24 mouse cellular contexts compared by ENCODE assay signal in genomic region chr19:16129171-16129570, GRCm38 (mm10). TPM values are rescaled to one million over a fixed set of nuclear protein-coding genes. Genes with fewer than 3 reads are reported as not detected.
DNase-seq lines count a peak whose midpoint lies in the region; ATAC-seq and TF ChIP-seq lines count a peak whose summit lies in the region.
"Had no signal": no experiment of that assay in that cellular context is flagged by ENCODE, and none has a peak within 500 bp of the region (broad histone marks: within the 10 kb centered on the region; RNA-seq: fewer than 3 reads in every experiment).

No protein-coding gene starts in this region.

- peaks cover 4% of the 10 kb centered on the region; the same call in 1 of the 2 replicates for H3K79me2 ChIP-seq in CH12.LX (replicated peaks; ENCODE audit: control insufficient read depth, extremely low read depth, insufficient read depth, poor library complexity, severe bottlenecking)

- H3K36me3 ChIP-seq in hindbrain, postnatal 0 days (ENCODE audit: insufficient read depth, low read length), result no peaks in the 10 kb centered on the region
- no peaks in the 10 kb centered on the region for H3K36me3 ChIP-seq in hindbrain, embryonic 13.5 days
- no peaks in the 10 kb centered on the region for H3K36me3 ChIP-seq in CH12.LX (replicated peaks in 1 of 2; ENCODE audit: control insufficient read depth in 1 of 2, insufficient read depth in 1 of 2, low read length in 1 of 2)
- H3K36me3 ChIP-seq in forebrain, embryonic 14.5 days (ENCODE audit: control insufficient read depth, insufficient read depth, low read length), result no peaks in the 10 kb centered on the region
- H3K36me3 ChIP-seq: embryonic facial prominence, embryonic 10.5 days; embryonic facial prominence, embryonic 13.5 days; forebrain, embryonic 10.5 days; hindbrain, embryonic 12.5 days had no signal

- 0 out of 2 replicates have a peak, but pooled peaks have one; percentile 11 for TF ChIP-seq CTCF in hindbrain, postnatal 0 days (IDR thresholded peaks at IDR 0.05; ENCODE audit: low read depth)
- no peak for TF ChIP-seq CTCF in CH12.LX (conservative IDR thresholded peaks at IDR 0.05 in 1 of 2, IDR thresholded peaks at IDR 0.05 in 1 of 2; ENCODE audit: low read depth in 2 of 2, low read length in 2 of 2)

- no peak overlapping the region for H3K4me2 ChIP-seq in hindbrain, postnatal 0 days (ENCODE audit: low read depth, low read length)
- H3K4me2 ChIP-seq in hindbrain, embryonic 13.5 days, result no peak overlapping the region
- H3K4me2 ChIP-seq in CH12.LX (ENCODE audit: insufficient read depth, low read depth, poor library complexity, severe bottlenecking), result no peak overlapping the region
- H3K4me2 ChIP-seq in forebrain, embryonic 14.5 days (ENCODE audit: low read length), result no peak overlapping the region
- H3K4me2 ChIP-seq: embryonic facial prominence, embryonic 13.5 days; forebrain, embryonic 13.5 days; heart, embryonic 11.5 days; hindbrain, embryonic 12.5 days had no signal

- no peak overlapping the region for H3K4me3 ChIP-seq in hindbrain, postnatal 0 days (ENCODE audit: low read length)
- no peak overlapping the region for H3K4me3 ChIP-seq in hindbrain, embryonic 13.5 days
- no peak overlapping the region for H3K4me3 ChIP-seq in CH12.LX (replicated peaks in 1 of 3; ENCODE audit: low read depth in 2 of 3, low read length in 2 of 3, poor library complexity in 1 of 3)
- H3K4me3 ChIP-seq in forebrain, embryonic 14.5 days (ENCODE audit: low read depth, low read length), result no peak overlapping the region
- H3K4me3 ChIP-seq: embryonic facial prominence, embryonic 10.5 days; embryonic facial prominence, embryonic 13.5 days; erythroblast, embryonic 14.5 days; forebrain, embryonic 10.5 days; forebrain, embryonic 13.5 days; hindbrain, embryonic 12.5 days had no signal

- no peak overlapping the region for H3K9ac ChIP-seq in hindbrain, postnatal 0 days (replicated peaks; ENCODE audit: low read length)
- H3K9ac ChIP-seq in hindbrain, embryonic 13.5 days, result no peak overlapping the region
- no peak overlapping the region for H3K9ac ChIP-seq in CH12.LX (ENCODE audit: insufficient read depth, low read depth)
- H3K9ac ChIP-seq in forebrain, embryonic 14.5 days (ENCODE audit: low read length), result no peak overlapping the region
- H3K9ac ChIP-seq: embryonic facial prominence, embryonic 13.5 days; forebrain, embryonic 13.5 days; hindbrain, embryonic 12.5 days had no signal

- TF ChIP-seq RAD21 in CH12.LX (IDR thresholded peaks at IDR 0.05; ENCODE audit: low read depth, low read length), result no peak

- 93% methylated on average over 2 of the region's 2 CpGs for WGBS in hindbrain, postnatal 0 days
- WGBS in hindbrain, embryonic 13.5 days, result 92% methylated on average over 2 of the region's 2 CpGs
- 92% methylated on average over 2 of the region's 2 CpGs for WGBS in forebrain, embryonic 14.5 days

- H3K9me3 ChIP-seq in hindbrain, postnatal 0 days (ENCODE audit: low read length), result no peaks in the 10 kb centered on the region
- no peaks in the 10 kb centered on the region for H3K9me3 ChIP-seq in hindbrain, embryonic 13.5 days
- peaks cover 2% of the 10 kb centered on the region for H3K9me3 ChIP-seq in CH12.LX (replicated peaks; ENCODE audit: low read length)
- no peaks in the 10 kb centered on the region for H3K9me3 ChIP-seq in forebrain, embryonic 14.5 days (replicated peaks; ENCODE audit: control insufficient read depth, low read length)
- H3K9me3 ChIP-seq: embryonic facial prominence, embryonic 10.5 days; embryonic facial prominence, embryonic 13.5 days; forebrain, embryonic 10.5 days; forebrain, embryonic 13.5 days; hindbrain, embryonic 12.5 days had no signal

- dilution Hi-C loops in CH12.LX (cut with MboI; ENCODE audit: extremely low pct_ligation_motif_present, extremely low pct_unique_long_range_greater_than_20kb, low sequenced_read_pairs), result no loop called here

- H3K4me1 ChIP-seq in hindbrain, postnatal 0 days (ENCODE audit: insufficient read depth, low read length), result no peaks in the 10 kb centered on the region
- no peaks in the 10 kb centered on the region for H3K4me1 ChIP-seq in hindbrain, embryonic 13.5 days (replicated peaks)
- peaks cover 2 to 18% of the 10 kb centered on the region in 2 experiments; a peak in 2 of 4 replicates for H3K4me1 ChIP-seq in CH12.LX (ENCODE audit: control insufficient read depth in 1 of 2, insufficient read depth in 2 of 2)
- peaks cover 3% of the 10 kb centered on the region; the same call in 1 of the 2 replicates for H3K4me1 ChIP-seq in forebrain, embryonic 14.5 days (ENCODE audit: control insufficient read depth, insufficient read depth, low read length)

- no peak overlapping the region for H3K27ac ChIP-seq in hindbrain, postnatal 0 days
- H3K27ac ChIP-seq in hindbrain, embryonic 13.5 days, result no peak overlapping the region
- H3K27ac ChIP-seq in CH12.LX (ENCODE audit: insufficient read depth, low read depth), result no peak overlapping the region
- no peak overlapping the region for H3K27ac ChIP-seq in forebrain, embryonic 14.5 days (ENCODE audit: low read depth, low read length)
- H3K27ac ChIP-seq: embryonic facial prominence, embryonic 10.5 days; embryonic facial prominence, embryonic 13.5 days; forebrain, embryonic 10.5 days; forebrain, embryonic 13.5 days; hindbrain, embryonic 12.5 days had no signal

- no peak for TF ChIP-seq POLR2A in CH12.LX (IDR thresholded peaks at IDR 0.05; ENCODE audit: low read depth, low read length)

- in situ Hi-C loops in CH12.LX (cut with MboI; ENCODE audit: low pct_ligation_motif_present, low pct_unique_long_range_greater_than_20kb, low sequenced_read_pairs), result loop anchor here (5.0 kb wide), 1 partner anchor 52 kb away; no protein-coding TSS in a partner anchor

- H3K27me3 ChIP-seq in hindbrain, postnatal 0 days (ENCODE audit: insufficient read depth, low read length), result no peaks in the 10 kb centered on the region
- H3K27me3 ChIP-seq in hindbrain, embryonic 13.5 days, result no peaks in the 10 kb centered on the region
- H3K27me3 ChIP-seq in CH12.LX (replicated peaks), result no peaks in the 10 kb centered on the region
- no peaks in the 10 kb centered on the region for H3K27me3 ChIP-seq in forebrain, embryonic 14.5 days (replicated peaks; ENCODE audit: control insufficient read depth, insufficient read depth, low read length)
- H3K27me3 ChIP-seq: embryonic facial prominence, embryonic 13.5 days; forebrain, embryonic 13.5 days; hindbrain, embryonic 12.5 days had no signal

- no peak for TF ChIP-seq EP300 in CH12.LX (IDR thresholded peaks at IDR 0.05; ENCODE audit: low read length)

- DNase-seq in hindbrain, postnatal 0 days (ENCODE audit: low spot score), result no peak
- DNase-seq in CH12.LX (ENCODE audit: extremely low read depth) (no peak), ES-CJ7 (ENCODE audit: low read depth, low spot score) (peak; percentile 14)
- DNase-seq in fat pad, adult 2 months (ENCODE audit: extremely low read depth, low read depth, low spot score), result peak; percentile 86
- DNase-seq in thymus, postnatal 25 days, result no peak
- DNase-seq in left cerebral cortex, adult 8-10 months (ENCODE audit: low spot score in 2 of 2), result no peak
- no peak for DNase-seq in forebrain, embryonic 14.5 days (ENCODE audit: low spot score)
- DNase-seq: adrenal gland, adult 8-10 months; cerebellum, adult 11-12 months; cerebellum, adult 8-10 months; cerebellum, postnatal 36 days; gastrocnemius, postnatal 10 days had no signal

- no peak for ATAC-seq in hindbrain, postnatal 0 days
- no peak for ATAC-seq in hindbrain, embryonic 13.5 days (ENCODE audit: low FRiP score)
- ATAC-seq in forebrain, embryonic 14.5 days, result no peak
- ATAC-seq: activated CD4-positive, CD25-positive, alpha-beta regulatory T cell, adult 4 months; forebrain, embryonic 13.5 days; hindbrain, embryonic 16.5 days; inflammation-experienced regulatory T-cells, adult 6 months; intestine, embryonic 16.5 days had no signal

TF ChIP-seq in CH12.LX, 34 proteins besides CTCF, POLR2A, EP300 and RAD21:
- TF ChIP-seq ZNF384 (IDR thresholded peaks at IDR 0.05; ENCODE audit: low read depth, low read length) (no peak), NRF1 (IDR thresholded peaks at IDR 0.05; ENCODE audit: low read depth, low read length) (no peak), MYC (IDR thresholded peaks at IDR 0.05; ENCODE audit: low read depth, low read length) (0 out of 2 replicates have a peak, but pooled peaks have one; percentile 1), JUN (IDR thresholded peaks at IDR 0.05; ENCODE audit: insufficient read depth, low read depth, low read length) (no peak), MAFK (IDR thresholded peaks at IDR 0.05; ENCODE audit: insufficient replicate concordance, low read length) (no peak)

RNA-seq across cellular contexts. Expression of gene Gnaq, which starts 3.5 kb away (rescaled TPM):
- total RNA-seq in hindbrain, postnatal 0 days (2014; rRNA removed), result 101 and 103 TPM in 2 replicates
- polyA plus RNA-seq in hindbrain, postnatal 0 days (2015; fragmentation: Nextera tagmentation; extraction: Ambion mirVana), result 75.1 and 85.7 TPM in 2 replicates
- polyA plus RNA-seq in hindbrain, embryonic 13.5 days (2015; fragmentation: Nextera tagmentation; extraction: Ambion mirVana), result 78.7 and 79.8 TPM in 2 replicates
- total RNA-seq in CH12.LX (2012; rRNA removed) (5.7 and 8.1 TPM in 2 replicates), CH12.LX (2014; rRNA removed) (5.1 and 8.2 TPM in 2 replicates)
- polyA plus RNA-seq in CH12.LX (2012; ENCODE audit: insufficient read length, low read depth), result 12.9 and 15.9 TPM in 2 replicates
- total RNA-seq in left cerebral cortex, adult 8-10 months (2022), result 100 to 1,000 TPM; 143 to 158 (median 149) TPM
- 44.8 and 47.6 TPM in 2 replicates for polyA plus RNA-seq in forebrain, embryonic 14.5 days (2014; fragmentation: Nextera tagmentation; extraction: Ambion mirVana)
- polyA plus RNA-seq: erythroblast, embryonic 14.5 days had no signal

Comparison
In these comparisons a context has a peak if more than half of its experiments do, and no peak if none do; other contexts are left out.
1. DNase-seq: peak in ES-CJ7 (single experiment) and fat pad, adult 2 months (single experiment); none in hindbrain, postnatal 0 days (single experiment), CH12.LX (single experiment), thymus, postnatal 25 days (single experiment), left cerebral cortex, adult 8-10 months (0 of 2) and forebrain, embryonic 14.5 days (single experiment).